Mouse (Mus musculus): Measurements from ENCODE around the gene Clnk.

The Clnk gene

DNA sequence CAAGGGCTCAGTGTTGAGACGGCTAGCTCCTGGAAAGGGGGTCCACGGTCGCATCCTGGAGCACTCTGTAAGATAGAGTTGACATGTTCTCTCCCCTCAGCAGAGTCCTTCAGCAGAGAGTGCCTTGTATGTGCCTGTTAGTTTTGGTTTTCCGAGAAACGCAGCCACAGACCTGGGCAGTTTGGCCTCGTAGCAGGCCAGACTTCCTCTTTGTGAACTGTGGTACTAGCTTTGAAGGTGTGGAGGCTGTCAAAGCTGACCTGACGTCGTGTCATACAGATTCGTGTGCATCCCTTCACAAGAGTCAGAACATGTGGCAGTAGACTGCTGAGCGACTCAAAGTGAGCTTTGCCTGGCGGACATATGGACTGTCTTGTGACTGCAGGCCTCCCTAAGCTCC, at the start of gene Clnk:
TSS of gene Clnk (minus strand) at position 191 of the 400 bp plus-strand sequence.
- 85% methylated on average over 11 of the region's 11 CpGs for WGBS

- 71% methylated on average over 3 of the region's 3 CpGs for WGBS
Measured at GRCm38 (mm10) chr5:38905271-38905670, 28.7 kb upstream of the Clnk start.

- WGBS = 92% methylated on average over 3 of the region's 3 CpGs
Measured at GRCm38 (mm10) chr5:38904528-38905044, 28.0 kb upstream of the Clnk start.

- WGBS = 80% methylated on average over 3 of the region's 3 CpGs
Measured at GRCm38 (mm10) chr5:38902889-38903288, 26.3 kb upstream of the Clnk start.

- WGBS = 62% methylated on average over 2 of the region's 2 CpGs
Measured at GRCm38 (mm10) chr5:38899051-38899450, 22.4 kb upstream of the Clnk start.

DNA sequence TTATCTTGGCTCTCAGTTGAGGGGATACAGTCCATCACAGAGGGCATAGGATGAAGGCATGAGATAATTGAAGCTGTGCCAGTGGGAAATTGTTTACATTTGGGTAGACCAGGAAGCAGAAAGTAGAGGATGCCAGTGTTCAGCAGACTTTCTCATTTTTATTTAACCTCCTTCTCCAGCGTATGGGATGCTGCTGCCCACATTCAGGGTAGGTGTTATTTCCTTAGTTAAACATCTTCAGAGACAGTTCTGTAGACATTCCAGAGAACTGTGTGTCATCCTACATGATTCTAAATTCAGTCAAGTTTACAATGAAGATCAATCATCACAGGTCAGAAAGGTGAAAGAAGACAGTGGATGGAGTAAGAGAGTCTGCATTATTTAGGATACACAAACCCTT, 12.0 kb upstream of the Clnk start:
- 71% methylated on average over 1 of the region's 1 CpGs for WGBS

- WGBS = 64% methylated on average over 2 of the region's 2 CpGs
Measured at GRCm38 (mm10) chr5:38886623-38887275, 10.1 kb upstream of the Clnk start.

DNA sequence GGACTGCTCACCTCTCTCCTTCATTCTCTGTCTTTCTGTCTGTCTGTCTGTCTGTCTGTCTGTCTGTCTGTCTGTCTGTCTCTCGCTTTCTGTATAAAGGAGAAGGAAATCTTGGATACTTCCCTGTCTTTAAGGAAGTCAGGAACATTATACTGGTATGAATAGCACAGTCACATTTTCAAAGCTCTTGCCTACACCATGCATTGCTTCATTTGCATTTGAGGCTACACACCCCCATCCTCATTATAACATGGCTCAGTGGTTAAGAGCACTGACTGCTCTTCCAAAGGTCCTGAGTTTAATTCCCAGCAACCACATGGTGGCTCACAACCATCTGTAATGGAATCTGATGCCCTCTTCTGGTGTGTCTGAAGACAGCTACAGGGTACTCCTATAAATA, 6.0 kb upstream of the Clnk start:
- WGBS = 67% methylated on average over 1 of the region's 1 CpGs

GRCm38 (mm10) chr5:38881728-38882620, 5.4 kb upstream of the Clnk start:
- 31% methylated on average over 4 of the region's 4 CpGs for WGBS

- 60% methylated on average over 1 of the region's 1 CpGs for WGBS
Measured at GRCm38 (mm10) chr5:38881416-38881727, 4.8 kb upstream of the Clnk start.

DNA sequence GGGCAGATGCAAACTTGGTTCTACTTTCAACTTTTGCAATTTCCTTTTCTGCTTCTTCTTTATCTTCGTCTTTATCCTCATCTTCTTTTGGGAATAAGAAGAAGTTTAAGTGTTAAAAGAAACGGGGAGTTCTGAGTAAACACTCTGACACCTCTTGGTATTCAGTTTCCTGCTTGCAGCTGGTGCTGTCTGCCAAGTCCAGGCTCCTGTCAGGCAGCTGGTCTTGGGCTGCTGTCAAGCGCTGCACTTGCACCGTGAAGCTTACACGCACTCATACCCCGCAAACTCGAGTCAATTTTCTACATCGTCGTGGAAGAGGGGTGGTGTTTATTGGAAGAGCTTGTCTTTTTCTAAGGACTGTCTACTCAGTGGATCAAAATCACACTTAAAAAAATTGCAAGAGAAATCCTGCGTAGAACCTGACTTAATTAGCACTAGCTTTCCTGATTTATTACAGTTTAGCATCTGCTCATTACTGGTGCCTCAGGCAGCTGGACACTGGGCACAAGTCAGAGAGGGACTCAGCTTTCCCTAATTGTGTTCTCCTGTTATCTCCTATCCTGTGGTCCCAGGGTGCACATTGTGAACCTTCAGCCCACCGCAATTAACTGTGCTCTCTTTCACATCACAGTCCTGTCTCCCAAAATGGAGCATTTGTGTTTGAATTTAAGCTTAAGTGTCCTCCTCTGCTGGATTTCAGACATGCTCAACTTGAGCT, 3.5 kb upstream of the Clnk start:
- 26% methylated on average over 11 of the region's 11 CpGs for WGBS

DNA sequence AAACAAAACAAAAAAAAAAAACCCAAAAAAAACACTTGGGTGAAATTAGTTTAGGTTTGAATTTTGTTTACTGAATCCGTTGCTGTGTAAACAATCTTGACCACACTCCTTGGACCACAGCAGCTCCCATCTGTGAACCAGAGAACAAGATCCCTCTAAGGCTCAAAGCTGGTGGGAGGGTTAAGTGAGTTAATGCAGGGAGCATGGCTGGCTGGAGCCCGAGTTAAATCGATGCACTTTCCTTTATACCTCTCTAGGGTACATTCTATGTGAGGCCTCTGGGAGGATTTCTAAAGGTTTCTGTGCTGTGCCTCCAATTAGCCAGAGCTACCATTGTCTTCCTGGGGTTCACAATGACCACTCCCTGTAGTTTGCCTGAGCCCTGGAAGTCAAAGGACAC, 1.2 kb downstream of the Clnk start:
- 53% methylated on average over 3 of the region's 3 CpGs for WGBS

DNA sequence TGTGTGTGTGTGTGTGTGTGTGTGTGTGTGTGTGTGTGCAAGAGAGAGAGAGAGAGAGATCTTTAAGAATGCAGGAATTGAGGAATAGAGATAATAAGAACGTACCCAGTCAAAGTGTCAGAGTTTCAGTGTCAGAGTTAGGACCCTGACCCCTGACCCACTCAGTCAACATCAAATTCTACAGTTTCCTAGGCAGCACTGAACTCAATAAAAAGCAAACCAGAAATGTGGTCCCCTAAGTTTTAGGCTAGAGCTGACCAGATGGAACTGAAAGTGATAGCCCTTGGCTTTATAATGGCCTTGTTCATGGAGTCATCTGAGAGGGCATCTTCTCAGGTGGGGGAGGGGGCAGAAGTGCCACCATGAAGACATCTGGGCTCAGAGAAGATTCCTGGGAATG, 1.7 kb downstream of the Clnk start:
- 93% methylated on average over 1 of the region's 1 CpGs for WGBS

GRCm38 (mm10) chr5:38872906-38873305, 3.7 kb downstream of the Clnk start:
- 96% methylated on average over 3 of the region's 3 CpGs for WGBS

GRCm38 (mm10) chr5:38871591-38871990, 5.0 kb downstream of the Clnk start:
- WGBS = 53% methylated on average over 2 of the region's 2 CpGs

DNA sequence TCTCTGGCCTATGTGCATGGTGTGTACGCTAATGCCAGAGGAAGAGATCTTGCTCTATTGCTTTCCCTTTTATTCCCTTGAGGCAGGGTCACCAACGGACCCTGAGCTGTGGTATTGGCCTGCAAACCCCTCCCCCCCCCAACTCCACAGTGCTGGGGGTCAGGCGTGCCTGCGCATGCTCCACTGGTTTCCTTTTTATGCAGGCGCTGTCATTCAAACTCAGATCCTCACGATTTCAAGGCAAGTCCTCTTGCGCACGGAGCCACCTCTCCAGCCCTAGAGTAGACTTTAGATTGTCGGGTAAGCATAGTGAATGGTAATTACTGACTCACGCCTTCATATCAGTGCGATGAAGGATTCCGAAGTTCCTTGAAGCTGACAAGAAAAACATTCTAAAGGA, 6.1 kb downstream of the Clnk start:
- WGBS = 49% methylated on average over 12 of the region's 12 CpGs

DNA sequence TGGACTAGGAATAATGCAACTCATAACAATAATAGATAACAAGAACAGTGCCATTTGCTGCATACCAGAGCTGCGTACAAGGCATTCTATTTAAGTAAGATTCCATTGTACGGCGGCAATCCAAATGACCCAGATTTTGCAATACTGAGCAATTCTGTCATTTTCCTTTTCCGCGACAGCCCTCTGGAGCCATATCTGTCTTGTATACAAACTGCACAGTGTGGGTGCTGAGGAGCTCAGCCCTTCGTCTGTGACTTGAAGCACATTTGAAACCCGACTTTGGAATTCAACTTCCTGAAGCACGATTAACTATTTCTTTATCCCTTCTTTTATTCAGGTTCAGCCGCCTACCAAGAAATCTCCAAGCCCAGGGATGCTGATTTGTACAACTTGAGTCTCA, 6.6 kb downstream of the Clnk start:
- WGBS = 44% methylated on average over 9 of the region's 9 CpGs

DNA sequence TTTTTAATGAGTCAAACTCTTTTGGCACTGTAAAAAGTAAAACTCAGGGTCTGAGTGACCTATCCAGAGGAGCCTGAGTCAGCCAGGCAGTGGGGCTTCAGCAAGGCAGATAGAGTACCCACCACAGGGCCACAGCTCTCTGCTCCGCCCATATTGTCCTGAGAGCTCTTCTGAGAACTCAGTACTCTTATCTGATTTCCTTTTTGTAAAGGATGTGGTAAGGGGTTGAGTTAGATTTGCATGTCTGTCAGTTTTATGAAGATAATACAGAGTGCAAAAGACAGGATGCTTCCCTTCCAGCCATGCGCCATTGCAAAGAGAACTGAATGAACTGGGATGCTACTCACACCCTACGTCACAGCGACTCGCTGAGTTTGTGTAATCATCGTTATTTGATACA, 12.0 kb downstream of the Clnk start:
- WGBS = 91% methylated on average over 6 of the region's 6 CpGs

- WGBS = 85% methylated on average over 3 of the region's 3 CpGs
Measured at GRCm38 (mm10) chr5:38863029-38863428, 13.6 kb downstream of the Clnk start.

GRCm38 (mm10) chr5:38862288-38862985, 14.2 kb downstream of the Clnk start:
- 62% methylated on average over 13 of the region's 13 CpGs for WGBS

- 66% methylated on average over 4 of the region's 4 CpGs for WGBS
Measured at GRCm38 (mm10) chr5:38858015-38858721, 18.4 kb downstream of the Clnk start.

All from cerebral cortex, adult 2 months (tissue).